Mouse (Mus musculus) megakaryocyte, embryonic 14.5 days (primary cell): ENCODE results near the gene Tdgf1.

ENCODE experiments used
- FLI1 ChIP-seq: IDR thresholded peaks from 2 replicates; pipeline ENCODE4 v1.6.1; 2012; ENCODE audit warnings: low read length, inconsistent platforms, mixed read lengths
- GATA1 ChIP-seq: IDR thresholded peaks from 3 replicates; pipeline ENCODE4 v1.6.1; 2012; ENCODE audit warnings: mixed read lengths, low read length, inconsistent platforms, borderline replicate concordance

- TF ChIP-seq GATA1 (no peak), FLI1 (no peak)
Measured at GRCm38 (mm10) chr9:110902271-110902670, 43.7 kb downstream of the Tdgf1 start.
